Mouse (Mus musculus) frontal cortex, postnatal 10 days (tissue): Measurements from ENCODE around the gene Nt5e.

Source experiments
- DNase-seq, 2 experiments: peaks; one replicate each; pipeline ENCODE4 v3.0.0; 2022; ENCODE audit warnings: low spot score in 2 of 2, mixed read lengths in 1 of 2

Nt5e gene

GRCm38 (mm10) chr9:88344424-88344823 lies 17.4 kb downstream of the Nt5e start:
- no peak for DNase-seq

GRCm38 (mm10) chr9:88346857-88347256 lies 19.9 kb downstream of the Nt5e start:
- no peak for DNase-seq

- DNase-seq: no peak
These were observed 21.6 kb downstream of the Nt5e start for GRCm38 (mm10) chr9:88348623-88349022.

- DNase-seq: no peak
These were observed 23.3 kb downstream of the Nt5e start for GRCm38 (mm10) chr9:88350317-88350716.

GRCm38 (mm10) chr9:88351163-88351562 lies 24.2 kb downstream of the Nt5e start:
- no peak for DNase-seq

- DNase-seq: no peak
These were observed 25.7 kb downstream of the Nt5e start for GRCm38 (mm10) chr9:88352741-88353140.

- no peak for DNase-seq
These were observed 26.5 kb downstream of the Nt5e start for GRCm38 (mm10) chr9:88353459-88353858.

GRCm38 (mm10) chr9:88357173-88357572 lies 30.2 kb downstream of the Nt5e start:
- no peak for DNase-seq

- no peak for DNase-seq
These were observed 32.1 kb downstream of the Nt5e start for GRCm38 (mm10) chr9:88359140-88359539.

- no peak for DNase-seq
These were observed 34.4 kb downstream of the Nt5e start for GRCm38 (mm10) chr9:88361211-88361909.

- no peak for DNase-seq
These were observed 35.3 kb downstream of the Nt5e start for GRCm38 (mm10) chr9:88362055-88362850.

GRCm38 (mm10) chr9:88363102-88363501 lies 36.1 kb downstream of the Nt5e start:
- DNase-seq: no peak

- no peak for DNase-seq
These were observed 39.3 kb downstream of the Nt5e start for GRCm38 (mm10) chr9:88366308-88366707.

- DNase-seq: no peak
These were observed 39.8 kb downstream of the Nt5e start for GRCm38 (mm10) chr9:88366819-88367218.

GRCm38 (mm10) chr9:88367322-88367721 lies 40.3 kb downstream of the Nt5e start:
- no peak for DNase-seq

- DNase-seq: no peak
These were observed 40.8 kb downstream of the Nt5e start for GRCm38 (mm10) chr9:88367751-88368150.

GRCm38 (mm10) chr9:88368476-88368875 lies 41.5 kb downstream of the Nt5e start:
- DNase-seq: no peak

- no peak for DNase-seq
These were observed 42.7 kb downstream of the Nt5e start for GRCm38 (mm10) chr9:88369666-88370065.

- DNase-seq: no peak
These were observed 44.2 kb downstream of the Nt5e start for GRCm38 (mm10) chr9:88371201-88371600.

GRCm38 (mm10) chr9:88373001-88373400 lies 46.0 kb downstream of the Nt5e start:
- DNase-seq: no peak

GRCm38 (mm10) chr9:88377483-88377882 lies 50.5 kb downstream of the Nt5e start:
- no peak for DNase-seq

- DNase-seq: no peak
These were observed 52.1 kb downstream of the Nt5e start for GRCm38 (mm10) chr9:88379057-88379456.

GRCm38 (mm10) chr9:88380076-88380475 lies 53.1 kb downstream of the Nt5e start:
- no peak for DNase-seq
